ENCODE assay signal across 8 mouse cellular contexts in the genomic region with DNA sequence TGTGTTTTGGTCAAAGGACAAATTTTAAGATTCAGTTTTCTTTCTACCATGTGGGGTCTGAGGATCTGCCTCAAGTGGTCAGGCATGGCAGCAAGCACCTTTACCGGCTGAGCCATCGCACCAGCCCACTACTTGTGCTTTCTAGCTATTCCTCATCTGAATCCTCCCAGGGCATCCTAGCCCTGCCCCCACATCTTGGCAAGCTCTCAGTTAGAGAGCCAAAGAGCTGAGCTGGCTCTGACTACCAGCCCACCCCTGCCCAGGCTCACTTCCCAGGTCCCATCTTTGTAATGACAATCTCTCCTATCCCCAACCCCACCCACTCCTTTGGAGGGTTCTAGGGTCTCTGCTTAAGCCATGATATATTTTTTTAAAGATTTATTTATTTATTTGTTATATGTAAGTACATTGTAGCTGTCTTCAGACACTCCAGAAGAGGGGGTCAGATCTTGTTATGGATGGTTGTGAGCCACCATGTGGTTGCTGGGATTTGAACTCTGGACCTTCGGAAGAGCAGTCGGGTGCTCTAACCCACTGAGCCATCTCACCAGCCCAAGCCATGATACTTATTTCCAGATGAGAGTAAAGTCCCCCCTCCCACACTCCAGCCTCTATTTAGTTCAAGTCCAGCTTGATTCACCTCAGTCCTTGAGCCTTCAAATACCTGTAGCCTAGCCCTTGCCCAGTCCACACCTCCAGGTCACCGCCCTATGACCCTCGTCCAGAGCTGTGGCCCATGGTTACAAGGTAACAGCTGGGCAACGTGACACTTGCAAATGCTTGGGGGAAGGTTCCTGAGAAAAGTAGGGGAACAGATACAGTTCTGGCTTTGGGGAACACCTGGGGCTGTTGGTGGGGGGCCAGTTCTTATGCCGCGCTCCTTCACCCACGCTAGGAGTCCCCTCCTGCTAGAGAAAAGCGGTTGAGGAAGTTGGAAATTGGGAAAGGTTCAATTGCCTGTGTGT. TPM values are rescaled to one million over a fixed set of nuclear protein-coding genes. Genes with fewer than 3 reads are reported as not detected.
A peak's percentile ranks its signal among the peaks of the same experiment; 100 is the strongest.
DNase-seq lines count a peak whose midpoint lies in the region; ATAC-seq and TF ChIP-seq lines count a peak whose summit lies in the region.

No protein-coding gene starts in this region.

- H3K9ac ChIP-seq in lung, postnatal 0 days (replicated peaks; ENCODE audit: low read depth) = no peak overlapping the region
- no peak overlapping the region for H3K9ac ChIP-seq in intestine, embryonic 16.5 days (ENCODE audit: low read depth, low read length)

- DNase-seq in heart, embryonic 10.5 days (ENCODE audit: low spot score) = no peak
- no peak for DNase-seq in heart, postnatal 25 days (ENCODE audit: low spot score)
- no peak for DNase-seq in lung, postnatal 0 days (ENCODE audit: low spot score)
- DNase-seq in lung, postnatal 10 days = no peak
- DNase-seq in right cerebral cortex, postnatal 25 days = peak; percentile 27

- H3K27ac ChIP-seq in heart, embryonic 10.5 days = no peak overlapping the region
- H3K27ac ChIP-seq in lung, postnatal 0 days (ENCODE audit: low read length) = no peak overlapping the region
- H3K27ac ChIP-seq in intestine, embryonic 16.5 days (ENCODE audit: low read length) = no peak overlapping the region

- peaks cover 60% of the 10 kb centered on the region for H3K27me3 ChIP-seq in heart, embryonic 10.5 days (ENCODE audit: insufficient read depth, poor library complexity, severe bottlenecking)
- H3K27me3 ChIP-seq in lung, postnatal 0 days (replicated peaks; ENCODE audit: insufficient read depth, low read length) = peaks cover 33% of the 10 kb centered on the region
- peaks cover 46% of the 10 kb centered on the region for H3K27me3 ChIP-seq in intestine, embryonic 16.5 days (replicated peaks; ENCODE audit: control insufficient read depth, insufficient read depth, low read length)

- intact Hi-C loops in heart, postnatal 25 days (cut with DNase I) = no loop called here

- H3K4me1 ChIP-seq in heart, embryonic 10.5 days = peaks cover 58% of the 10 kb centered on the region
- H3K4me1 ChIP-seq in lung, postnatal 0 days (ENCODE audit: insufficient read depth, low read depth, low read length) = peaks cover 21% of the 10 kb centered on the region
- H3K4me1 ChIP-seq in intestine, embryonic 16.5 days (ENCODE audit: control insufficient read depth, insufficient read depth, low read length) = peaks cover 28% of the 10 kb centered on the region

- TF ChIP-seq EP300 in lung, postnatal 0 days (IDR thresholded peaks at IDR 0.05) = no peak

- TF ChIP-seq CTCF in lung, postnatal 0 days (IDR thresholded peaks at IDR 0.05) = no peak

- no peaks in the 10 kb centered on the region for H3K9me3 ChIP-seq in heart, embryonic 10.5 days
- H3K9me3 ChIP-seq in lung, postnatal 0 days (ENCODE audit: low read length) = no peaks in the 10 kb centered on the region
- H3K9me3 ChIP-seq in intestine, embryonic 16.5 days (ENCODE audit: control insufficient read depth, low read length) = no peaks in the 10 kb centered on the region

- no peak for ATAC-seq in lung, postnatal 0 days
- ATAC-seq in intestine, embryonic 16.5 days = no peak
- no peak for ATAC-seq in erythroid progenitor cell, adult 5-6 weeks (replicated peaks; ENCODE audit: low FRiP score, poor library complexity, severe bottlenecking)
- ATAC-seq in megakaryocyte-erythroid progenitor cell, adult 5-6 weeks (replicated peaks; ENCODE audit: low FRiP score, low TSS enrichment, poor library complexity, severe bottlenecking) = no peak

- no peaks in the 10 kb centered on the region for H3K36me3 ChIP-seq in heart, embryonic 10.5 days
- H3K36me3 ChIP-seq in lung, postnatal 0 days (ENCODE audit: insufficient read depth, low read length) = no peaks in the 10 kb centered on the region
- H3K36me3 ChIP-seq in intestine, embryonic 16.5 days (ENCODE audit: control insufficient read depth, insufficient read depth, low read length) = no peaks in the 10 kb centered on the region

- WGBS in heart, embryonic 10.5 days = 34% methylated on average over 11 of the region's 11 CpGs
- WGBS in lung, postnatal 0 days = 32% methylated on average over 11 of the region's 11 CpGs
- 40% methylated on average over 11 of the region's 11 CpGs for WGBS in intestine, embryonic 16.5 days

- peak overlapping the region; percentile 77; the same call in 1 of the 2 replicates for H3K4me3 ChIP-seq in heart, embryonic 10.5 days
- no peak overlapping the region for H3K4me3 ChIP-seq in lung, postnatal 0 days (ENCODE audit: low read depth, low read length)
- H3K4me3 ChIP-seq in intestine, embryonic 16.5 days (ENCODE audit: low read length) = peak overlapping the region; percentile 23; the same call in 1 of the 2 replicates

- H3K4me2 ChIP-seq in lung, postnatal 0 days (replicated peaks; ENCODE audit: low read depth, low read length) = peak overlapping the region; percentile 32; the same call in 1 of the 2 replicates
- H3K4me2 ChIP-seq in intestine, embryonic 16.5 days (ENCODE audit: low read depth, low read length) = peak overlapping the region; percentile 40; the same call in 1 of the 2 replicates

RNA-seq across cellular contexts. Expression of a gene that starts 2.1 kb away (rescaled TPM):
- polyA plus RNA-seq in heart, embryonic 10.5 days (2016; fragmentation: Nextera tagmentation; extraction: Ambion mirVana) = 7.5 and 9.0 TPM in 2 replicates
- total RNA-seq in heart, postnatal 25 days (2021) = 10 to 100 TPM; 47.1 to 51.6 TPM
- 3.9 and 4.7 TPM in 2 replicates for polyA plus RNA-seq in lung, postnatal 0 days (2015; fragmentation: Nextera tagmentation; extraction: Ambion mirVana)
- polyA plus RNA-seq in intestine, embryonic 16.5 days (2015; fragmentation: Nextera tagmentation; extraction: Ambion mirVana) = 6.2 and 7.8 TPM in 2 replicates
- total RNA-seq in erythroid progenitor cell, adult 5-6 weeks (2015; ENCODE audit: low replicate concordance) = 4.6 TPM in 1 of 2 replicates, not detected in the other
- 0.15 and 0.39 TPM in 2 replicates for total RNA-seq in erythroid progenitor cell, adult 5-6 weeks (2017; ENCODE audit: low replicate concordance)
- total RNA-seq in megakaryocyte-erythroid progenitor cell, adult 5-6 weeks (2014; fragmentation: Nextera tagmentation) = 23.5 and 24.3 TPM in 2 replicates
- total RNA-seq in megakaryocyte-erythroid progenitor cell, adult 5-6 weeks (2017) = 2.2 and 3.8 TPM in 2 replicates

RNA-seq across cellular contexts. Expression of a gene that starts 13.6 kb away (rescaled TPM):
- polyA plus RNA-seq in heart, embryonic 10.5 days (2016; fragmentation: Nextera tagmentation; extraction: Ambion mirVana) = 286 and 333 TPM in 2 replicates
- 100 to 1,000 TPM; 158 to 160 TPM for total RNA-seq in heart, postnatal 25 days (2021)
- polyA plus RNA-seq in lung, postnatal 0 days (2015; fragmentation: Nextera tagmentation; extraction: Ambion mirVana) = 165 and 171 TPM in 2 replicates
- 247 and 261 TPM in 2 replicates for polyA plus RNA-seq in intestine, embryonic 16.5 days (2015; fragmentation: Nextera tagmentation; extraction: Ambion mirVana)
- 28.9 and 42.9 TPM in 2 replicates for total RNA-seq in erythroid progenitor cell, adult 5-6 weeks (2015; ENCODE audit: low replicate concordance)
- total RNA-seq in erythroid progenitor cell, adult 5-6 weeks (2017; ENCODE audit: low replicate concordance) = 68.0 and 76.5 TPM in 2 replicates
- 182 and 193 TPM in 2 replicates for total RNA-seq in megakaryocyte-erythroid progenitor cell, adult 5-6 weeks (2014; fragmentation: Nextera tagmentation)
- total RNA-seq in megakaryocyte-erythroid progenitor cell, adult 5-6 weeks (2017) = 385 and 442 TPM in 2 replicates

RNA-seq across cellular contexts. Expression of a gene that starts 32.3 kb away (rescaled TPM):
- 12.6 and 16.5 TPM in 2 replicates for polyA plus RNA-seq in heart, embryonic 10.5 days (2016; fragmentation: Nextera tagmentation; extraction: Ambion mirVana)
- 1 to 10 TPM; 8.5 to 8.6 TPM for total RNA-seq in heart, postnatal 25 days (2021)
- 10.9 and 12.5 TPM in 2 replicates for polyA plus RNA-seq in lung, postnatal 0 days (2015; fragmentation: Nextera tagmentation; extraction: Ambion mirVana)
- polyA plus RNA-seq in intestine, embryonic 16.5 days (2015; fragmentation: Nextera tagmentation; extraction: Ambion mirVana) = 17.0 and 18.1 TPM in 2 replicates
- 2.5 and 5.0 TPM in 2 replicates for total RNA-seq in erythroid progenitor cell, adult 5-6 weeks (2015; ENCODE audit: low replicate concordance)
- total RNA-seq in erythroid progenitor cell, adult 5-6 weeks (2017; ENCODE audit: low replicate concordance) = 4.7 and 5.0 TPM in 2 replicates
- 24.9 and 40.0 TPM in 2 replicates for total RNA-seq in megakaryocyte-erythroid progenitor cell, adult 5-6 weeks (2014; fragmentation: Nextera tagmentation)
- 13.2 and 14.4 TPM in 2 replicates for total RNA-seq in megakaryocyte-erythroid progenitor cell, adult 5-6 weeks (2017)
